Mouse (Mus musculus) forebrain, embryonic 14.5 days (tissue): ENCODE measurements around the gene Trim45. TPM values are rescaled to one million over a fixed set of nuclear protein-coding genes. Genes with fewer than 3 reads are reported as not detected.

Experiments used
- ATAC-seq: fragments of 200-750 bp; cut with Nextera tagmentation; 2 replicates; pipeline ENCODE4 v1.8.0; 2017; ENCODE audit warnings: mild to moderate bottlenecking, moderate library complexity
- DNase-seq: peaks from one replicate; pipeline ENCODE4 v3.0.0-alpha.2; 2015; ENCODE audit warnings: low spot score
- H3K27ac ChIP-seq: fragments of 300-500 bp; sonication (generic); 2 replicates; pipeline ENCODE4 v1.5.1; 2014; ENCODE audit warnings: low read depth, mild to moderate bottlenecking, control low read depth, low read length, moderate library complexity
- H3K27me3 ChIP-seq: fragments of 300-500 bp; sonication (generic); replicated peaks from 2 replicates; pipeline ENCODE4 v1.6.1; 2014; ENCODE audit warnings: low read length, control low read depth, mixed read lengths; ENCODE audit not compliant: control insufficient read depth, insufficient read depth
- H3K36me3 ChIP-seq: fragments of 300-500 bp; sonication (generic); 2 replicates; pipeline ENCODE4 v1.6.1; 2014; ENCODE audit warnings: low read length, control low read depth; ENCODE audit not compliant: control insufficient read depth, insufficient read depth
- H3K4me1 ChIP-seq: fragments of 300-500 bp; sonication (generic); 2 replicates; pipeline ENCODE4 v1.6.1; 2014; ENCODE audit warnings: antibody characterized with exemption, low read length, control low read depth; ENCODE audit not compliant: control insufficient read depth, insufficient read depth
- H3K4me2 ChIP-seq: fragments of 300-500 bp; sonication (generic); 2 replicates; pipeline ENCODE4 v1.6.1; 2014; ENCODE audit warnings: mild to moderate bottlenecking, control low read depth, low read length
- H3K4me3 ChIP-seq: fragments of 300-500 bp; sonication (generic); 2 replicates; pipeline ENCODE4 v1.5.1; 2014; ENCODE audit warnings: low read depth, low read length, control low read depth
- H3K9ac ChIP-seq: fragments of 300-500 bp; sonication (generic); 2 replicates; pipeline ENCODE4 v1.6.1; 2014; ENCODE audit warnings: mild to moderate bottlenecking, low read length, control low read depth, moderate library complexity
- H3K9me3 ChIP-seq: fragments of 300-500 bp; sonication (generic); replicated peaks from 2 replicates; pipeline ENCODE4 v1.6.1; 2016; ENCODE audit warnings: low read length, control low read depth, mixed read lengths; ENCODE audit not compliant: control insufficient read depth
- WGBS: fragments of 180-500 bp; shearing (Covaris S2); extraction: QIAGEN DNeasy Blood & Tissue Kit; methylation state at CpG from one replicate; pipeline ENCODE4 v1.1.7; 2014; 5-methylcytosine and 5-hydroxymethylcytosine counted together
- polyA plus RNA-seq: library from polyadenylated mRNA; unstranded; fragments of >200 nt; fragmentation: Nextera tagmentation; extraction: Ambion mirVana; gene quantifications from 2 replicates; pipeline ENCODE4 v1.2.1, GENCODE M21; 2014

Trim45 gene
- polyA plus RNA-seq, 1 experiment from 2014 or later: 7.0 TPM

- H3K27me3 ChIP-seq: no peaks in the 10 kb centered on the region
- WGBS: 82% methylated on average over 8 of the region's 8 CpGs
These were observed 57.3 kb downstream of the Trim45 start for GRCm38 (mm10) chr3:100979290-100979689.

More at GRCm38 (mm10) chr3:100979290-100979689, 57.3 kb downstream of the Trim45 start:
- ATAC-seq (no peak), DNase-seq (no peak)
- Histone ChIP-seq H3K4me3 (no peak overlapping the region), H3K27ac (no peak overlapping the region), H3K4me1 (peaks cover 3% of the 10 kb centered on the region; the same call in 1 of the 2 replicates), H3K36me3 (no peaks in the 10 kb centered on the region), H3K4me2 (no peak overlapping the region), H3K9me3 (no peaks in the 10 kb centered on the region), H3K9ac (no peak overlapping the region)

Other genes with a start within 250 kb of the Trim45 start
- 28.6 and 36.8 TPM in 2 replicates for gene Man1a2, start 236.7 kb upstream of the Trim45 start, polyA plus RNA-seq
- not detected in 2 replicates for gene Vtcn1, start 96.7 kb upstream of the Trim45 start, polyA plus RNA-seq
- gene Ttf2, start 47.5 kb downstream of the Trim45 start, polyA plus RNA-seq: 7.7 and 8.6 TPM in 2 replicates
- not detected in 2 replicates for gene Cd101, start 107.4 kb downstream of the Trim45 start, polyA plus RNA-seq
- 3.4 and 4.5 TPM in 2 replicates for gene Ptgfrn, start 188.1 kb downstream of the Trim45 start, polyA plus RNA-seq